In the genomic region with DNA sequence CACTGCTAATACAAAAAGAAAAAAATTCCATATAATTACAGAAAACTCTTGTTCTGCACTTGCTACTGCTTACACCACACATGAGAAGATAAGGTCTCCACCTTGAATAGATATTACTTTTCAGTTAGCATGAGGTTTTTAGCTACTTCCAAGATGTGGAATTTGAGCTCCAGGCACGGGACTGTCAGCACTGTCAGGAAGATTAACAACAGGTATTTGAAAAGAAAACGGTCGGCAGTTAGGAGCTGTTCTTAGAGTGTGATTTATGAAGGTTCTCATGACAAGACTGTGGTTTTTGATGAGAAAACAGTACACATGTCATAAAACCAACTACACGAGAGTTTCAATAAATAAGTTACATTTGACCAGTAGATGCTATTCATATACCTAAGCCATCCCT, we compare ENCODE assay signal across 17 mouse cellular contexts.
"Had no signal": no experiment of that assay in that cellular context is flagged by ENCODE, and none has a peak within 500 bp of the region (broad histone marks: within the 10 kb centered on the region; RNA-seq: fewer than 3 reads in every experiment).

No protein-coding gene starts in this region.

- H3K27ac ChIP-seq: liver, embryonic 13.5 days; midbrain, embryonic 12.5 days; midbrain, embryonic 15.5 days; neural tube, embryonic 12.5 days; neural tube, embryonic 15.5 days had no signal

- H3K36me3 ChIP-seq: liver, embryonic 13.5 days; midbrain, embryonic 12.5 days; midbrain, embryonic 15.5 days; neural tube, embryonic 12.5 days; neural tube, embryonic 15.5 days had no signal

- H3K4me1 ChIP-seq: liver, embryonic 13.5 days; midbrain, embryonic 12.5 days; midbrain, embryonic 15.5 days; neural tube, embryonic 12.5 days; neural tube, embryonic 15.5 days had no signal

- H3K27me3 ChIP-seq: liver, embryonic 13.5 days; midbrain, embryonic 12.5 days; midbrain, embryonic 15.5 days; neural tube, embryonic 12.5 days; neural tube, embryonic 15.5 days had no signal

- DNase-seq: kidney, adult 2 months; kidney, postnatal 10 days; kidney, postnatal 4 days; left cerebral cortex, postnatal 4 days; liver, embryonic 13.5 days; lung, adult 2 months; lung, postnatal 14 days; lung, postnatal 4 days; right cerebral cortex, adult 18-20 months; right cerebral cortex, postnatal 25 days; thymus, adult 18-20 months; thymus, postnatal 14 days; thymus, postnatal 4 days had no signal

- H3K4me3 ChIP-seq: liver, embryonic 13.5 days; midbrain, embryonic 12.5 days; midbrain, embryonic 15.5 days; neural tube, embryonic 12.5 days; neural tube, embryonic 15.5 days had no signal

- H3K9me3 ChIP-seq: liver, embryonic 13.5 days; midbrain, embryonic 12.5 days; midbrain, embryonic 15.5 days; neural tube, embryonic 12.5 days; neural tube, embryonic 15.5 days had no signal
